Mouse (Mus musculus): Measurements from ENCODE around the gene Fan1. TPM values are rescaled to one million over a fixed set of nuclear protein-coding genes. Genes with fewer than 3 reads are reported as not detected.

Fan1 gene
- 10 to 100 TPM; 10.6 to 10.7 TPM for total RNA-seq (2021)
- long read RNA-seq, experiment 1, partial matches to known transcripts = 0 of 2 reads
- long read RNA-seq, experiment 1, other reads (novel, unspliced or antisense) = 2 of 2 reads
- long read RNA-seq, experiment 2 = 0 reads

DNA sequence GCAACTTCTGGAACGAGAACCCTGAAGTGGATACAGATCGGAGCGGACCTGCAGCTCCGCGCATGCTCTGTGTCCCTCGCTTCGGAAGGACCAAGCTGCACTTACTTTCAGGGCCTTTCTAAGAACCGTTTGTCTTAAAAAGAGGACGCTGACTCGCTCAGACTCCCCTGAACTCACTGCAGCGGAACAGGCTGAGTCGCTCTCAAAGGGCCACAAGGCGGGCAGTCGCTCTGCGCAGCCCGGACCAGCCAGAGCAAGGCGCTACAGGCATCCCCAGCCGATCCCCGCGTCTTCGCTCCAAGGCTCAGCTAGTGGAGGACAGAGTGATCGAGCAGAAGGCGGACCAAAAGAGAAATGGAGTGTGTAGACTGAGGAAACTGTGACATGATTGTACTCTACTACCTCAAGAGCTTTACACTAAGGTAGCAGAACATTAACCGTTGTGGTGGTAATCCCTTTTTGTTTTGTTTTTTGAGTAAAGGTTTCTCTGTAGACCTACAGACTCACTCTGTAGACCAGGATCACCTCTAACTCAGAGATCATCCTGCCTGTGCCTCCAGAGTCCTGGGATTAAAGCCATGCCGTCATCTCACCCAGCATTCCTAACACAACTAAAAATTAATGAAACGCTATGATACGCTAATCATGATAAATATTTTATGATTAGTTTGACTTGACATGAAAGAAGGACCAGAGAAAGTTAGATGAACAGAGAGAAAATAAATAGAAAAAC is at the start of gene Fan1:
Gene Fan1 (minus strand): TSS at position 266 of the 733 bp plus-strand sequence.
- peak; percentile 87 to 90 for DNase-seq (ENCODE audit: low spot score in 2 of 2)

GRCm38 (mm10) chr7:64403989-64404388 is 30.1 kb upstream of the Fan1 start:
- no peak for DNase-seq (ENCODE audit: low spot score in 2 of 2)

GRCm38 (mm10) chr7:64402452-64402851 is 28.6 kb upstream of the Fan1 start:
- no peak for DNase-seq (ENCODE audit: low spot score in 2 of 2)

GRCm38 (mm10) chr7:64400725-64401124 is 26.8 kb upstream of the Fan1 start:
- no peak for DNase-seq (ENCODE audit: low spot score in 2 of 2)

- no peak for DNase-seq (ENCODE audit: low spot score in 2 of 2)
Measured at GRCm38 (mm10) chr7:64392819-64393151, 18.9 kb upstream of the Fan1 start.

DNA sequence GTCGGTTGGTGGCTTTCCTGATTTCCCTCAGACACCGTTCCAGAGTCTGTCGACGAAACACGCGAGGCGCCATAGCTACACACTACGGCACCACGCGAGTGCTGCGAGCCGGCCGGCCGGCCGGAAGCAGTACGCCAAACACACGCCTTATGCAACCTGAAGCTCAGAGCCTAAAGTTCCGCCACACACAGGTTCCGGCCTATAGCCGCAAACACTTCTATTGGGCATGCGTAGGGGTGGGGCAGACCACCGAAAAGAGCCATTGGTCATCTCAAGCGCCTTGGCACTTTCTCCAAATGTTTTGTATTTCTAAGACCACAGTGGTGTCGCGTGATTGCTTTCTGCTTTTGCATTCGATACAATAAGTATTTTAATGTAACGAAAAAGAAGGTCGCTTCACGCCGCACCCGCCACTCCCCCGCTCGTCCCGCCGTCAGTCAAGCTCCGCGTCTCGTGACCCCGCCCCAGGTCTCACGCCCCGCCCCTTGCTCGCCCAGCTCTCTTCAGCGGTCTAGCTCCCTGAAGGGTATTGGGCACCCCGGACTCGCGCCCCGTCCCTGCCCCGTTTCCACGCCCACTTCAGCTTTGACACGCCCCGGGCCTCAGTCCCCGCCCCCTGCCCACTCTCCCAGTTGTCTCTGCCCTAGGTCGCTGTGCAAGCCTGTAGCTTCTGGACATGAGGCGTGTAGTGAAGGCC is 18.4 kb upstream of the Fan1 start, which contains the start of the genes Mphosph10 and Mcee:
Gene Mphosph10 (minus strand): TSS at position 147 of the 697 bp plus-strand sequence.
Gene Mcee (plus strand): TSS at position 486 of the 697 bp plus-strand sequence.
- peak; percentile 91 to 95 for DNase-seq (ENCODE audit: low spot score in 2 of 2)

DNA sequence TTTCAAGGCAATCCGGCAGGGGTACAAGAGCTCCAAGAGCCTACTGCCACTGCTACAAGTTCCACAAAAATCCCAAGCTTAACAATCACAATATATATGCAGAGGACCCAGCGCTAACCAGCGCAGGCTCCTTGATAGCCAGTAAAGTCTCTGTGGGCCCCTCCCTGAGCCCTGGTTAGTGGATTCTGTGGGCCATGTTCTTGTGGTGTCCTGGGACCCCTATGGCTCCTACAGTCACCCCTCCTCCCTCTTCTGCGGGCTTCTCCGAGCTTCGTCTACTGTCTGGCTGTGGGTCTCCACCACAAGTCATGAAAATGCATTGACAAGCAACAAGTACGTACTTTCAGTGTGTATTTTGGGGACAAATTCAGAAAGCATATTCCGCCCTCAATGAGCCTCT is 17.6 kb upstream of the Fan1 start:
- no peak for DNase-seq (ENCODE audit: low spot score in 2 of 2)

- no peak for DNase-seq (ENCODE audit: low spot score in 2 of 2)
Measured at GRCm38 (mm10) chr7:64373147-64373829, 607 bp downstream of the Fan1 start.

GRCm38 (mm10) chr7:64371940-64372878 is 1.7 kb downstream of the Fan1 start:
- no peak for DNase-seq (ENCODE audit: low spot score in 2 of 2)

- no peak for DNase-seq (ENCODE audit: low spot score in 2 of 2)
Measured at GRCm38 (mm10) chr7:64369841-64370240, 4.1 kb downstream of the Fan1 start.

GRCm38 (mm10) chr7:64365863-64366262 is 8.0 kb downstream of the Fan1 start:
- no peak for DNase-seq (ENCODE audit: low spot score in 2 of 2)

GRCm38 (mm10) chr7:64360586-64360945 is 13.3 kb downstream of the Fan1 start:
- DNase-seq (ENCODE audit: low spot score in 2 of 2) = no peak

DNA sequence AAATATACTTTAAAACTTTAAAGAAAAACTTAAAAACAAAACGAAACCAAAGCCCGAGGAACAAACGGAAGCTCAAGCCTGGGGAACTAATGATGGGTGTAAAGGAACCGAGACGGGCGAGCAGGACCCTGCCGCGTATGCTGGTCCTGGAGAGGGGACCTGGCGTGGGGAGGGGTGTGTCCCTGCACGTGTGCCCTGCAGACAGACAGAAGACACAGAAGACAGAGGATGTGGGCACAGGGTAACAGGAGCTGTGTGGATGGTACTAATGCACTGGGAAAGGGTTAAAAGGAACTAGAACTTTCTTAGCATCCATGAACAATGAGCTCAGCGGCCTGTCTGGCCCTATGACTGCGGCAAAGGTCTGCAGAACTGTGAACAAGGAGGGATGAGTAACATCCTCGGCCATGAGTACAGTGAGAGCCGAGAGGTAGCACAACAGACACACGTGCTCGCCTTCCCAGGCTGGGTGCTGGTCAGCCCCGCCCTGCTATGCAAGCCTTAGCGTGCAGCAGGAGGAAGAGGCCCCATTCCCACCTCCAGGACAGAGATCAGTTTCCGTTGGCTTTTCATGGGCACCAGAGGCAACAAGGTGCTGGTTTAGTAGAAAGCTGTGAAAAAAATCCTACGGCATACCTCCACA is 13.8 kb downstream of the Fan1 start:
- no peak for DNase-seq (ENCODE audit: low spot score in 2 of 2)

DNA sequence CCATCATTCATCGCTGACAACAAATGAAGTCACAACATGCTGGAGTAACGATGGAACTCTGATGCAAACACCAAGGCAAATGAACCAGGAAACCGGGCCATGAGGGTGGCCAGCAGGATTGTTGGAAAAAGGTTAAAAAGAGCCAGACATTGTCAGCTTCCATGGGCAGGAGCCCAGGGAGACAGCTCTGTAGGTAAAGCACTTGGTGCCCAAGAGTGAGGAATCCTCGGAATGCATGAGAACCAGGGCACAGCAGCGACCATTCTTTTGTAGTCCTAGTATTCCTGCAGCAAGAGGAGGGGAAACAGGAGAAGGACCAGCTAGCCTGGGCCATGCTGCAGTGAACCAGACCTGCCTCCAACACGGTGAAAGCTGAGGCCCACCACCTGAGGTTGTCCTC is 15.2 kb downstream of the Fan1 start:
- DNase-seq (ENCODE audit: low spot score in 2 of 2) = no peak

GRCm38 (mm10) chr7:64357405-64357804 is 16.5 kb downstream of the Fan1 start:
- peak; percentile 49 to 59 for DNase-seq (ENCODE audit: low spot score in 2 of 2)

DNA sequence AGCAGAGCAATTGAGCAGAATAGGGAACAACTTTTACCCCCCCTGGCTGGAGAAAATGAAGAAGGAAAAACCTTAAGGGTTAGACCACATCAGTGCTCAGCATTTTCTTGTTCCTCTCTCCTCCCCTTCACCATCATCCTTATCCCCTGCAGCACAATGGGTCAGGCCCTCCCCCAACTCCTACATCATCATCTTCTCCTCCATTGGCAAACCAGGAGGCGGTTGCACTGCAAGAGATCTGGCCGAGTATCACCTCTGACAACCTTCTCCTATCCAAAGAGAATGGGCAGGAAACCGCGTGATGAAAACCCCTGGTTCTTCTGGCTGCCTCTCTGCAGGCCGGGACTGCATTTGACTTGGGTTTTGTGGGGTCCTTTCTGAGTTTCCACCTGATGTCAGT is 17.2 kb downstream of the Fan1 start:
- no peak for DNase-seq (ENCODE audit: low spot score in 2 of 2)

- DNase-seq (ENCODE audit: low spot score in 2 of 2) = no peak
Measured at GRCm38 (mm10) chr7:64354206-64354605, 19.7 kb downstream of the Fan1 start.

- DNase-seq (ENCODE audit: low spot score in 2 of 2) = peak; percentile 66 to 77
Measured at GRCm38 (mm10) chr7:64351087-64351486, 22.8 kb downstream of the Fan1 start.

DNA sequence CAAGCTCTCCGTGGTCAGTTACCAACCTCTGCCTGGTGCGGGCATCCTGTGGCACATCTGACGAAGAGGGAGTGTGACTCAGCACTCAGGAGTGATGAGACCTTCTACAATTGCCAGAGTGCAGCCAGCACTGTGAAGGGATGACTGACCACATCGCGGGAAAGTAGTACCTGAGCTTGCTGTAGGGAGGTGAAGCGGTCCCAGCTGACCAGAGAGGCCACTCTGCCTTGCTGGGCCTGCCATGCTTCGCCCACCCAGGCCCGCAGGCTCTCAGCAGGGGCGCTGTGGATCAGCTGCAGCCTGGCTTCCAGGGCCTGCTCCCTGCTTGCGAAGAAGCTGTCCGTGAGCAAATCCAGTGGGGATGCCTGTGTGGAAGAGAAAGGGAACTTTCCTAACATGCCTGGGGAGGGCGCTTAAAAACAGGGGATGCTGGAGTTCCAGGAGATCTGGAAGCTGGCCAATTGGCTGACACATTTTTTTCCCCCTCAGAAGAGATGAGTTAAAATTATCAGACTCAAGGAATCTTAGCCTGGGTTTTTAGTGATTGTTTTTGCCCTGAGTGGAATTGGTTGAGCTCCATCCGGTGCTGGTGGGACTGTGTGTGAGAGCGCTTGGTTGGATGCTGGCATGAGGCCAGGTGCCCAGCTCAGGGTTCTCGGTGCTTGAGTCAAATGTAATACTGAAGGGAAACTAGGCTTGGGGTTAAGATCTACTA is 24.6 kb downstream of the Fan1 start:
- peak; percentile 51 to 59 for DNase-seq (ENCODE audit: low spot score in 2 of 2)

- DNase-seq (ENCODE audit: low spot score in 2 of 2) = no peak
Measured at GRCm38 (mm10) chr7:64347813-64348212, 26.1 kb downstream of the Fan1 start.

Data from left cerebral cortex, adult 18-20 months (tissue).